Mouse (Mus musculus) A20 (cell line): ENCODE measurements around the gene Kcnq4.

Experiments
- DNase-seq: peaks from one replicate; pipeline ENCODE4 v3.0.0-alpha.2; 2011; ENCODE audit warnings: low read depth, low spot score

Gene Kcnq4

DNA sequence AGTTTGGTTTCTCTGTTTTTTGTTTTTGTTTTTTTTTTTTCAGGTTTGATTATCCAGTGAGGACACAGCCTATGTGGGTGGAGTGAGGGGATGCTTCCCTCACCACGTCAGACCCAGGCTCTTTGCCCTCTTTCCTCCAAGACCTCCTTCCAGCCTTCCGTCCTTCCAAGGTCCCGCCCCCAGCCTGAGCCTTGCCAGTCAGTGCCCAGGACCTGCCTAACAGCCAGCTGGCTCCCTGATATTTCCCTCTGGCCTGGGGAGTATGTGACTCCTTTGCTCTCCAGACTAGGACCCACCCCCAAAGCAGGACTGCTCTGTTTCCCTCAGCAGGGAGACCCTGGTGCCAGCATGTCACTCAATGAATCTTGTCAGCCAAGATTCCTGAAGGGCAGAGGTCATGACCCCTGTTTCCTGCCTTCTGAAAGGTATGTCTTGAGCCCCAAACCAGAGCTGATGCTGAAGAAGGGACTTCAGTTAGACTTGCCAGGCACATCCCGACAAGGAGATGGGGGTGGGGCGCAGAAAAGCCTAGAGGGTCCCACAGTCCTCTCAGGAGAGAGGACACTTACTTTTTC, 22.8 kb downstream of the Kcnq4 start:
- no peak for DNase-seq

- DNase-seq, result no peak
These were observed 26.8 kb downstream of the Kcnq4 start for GRCm38 (mm10) chr4:120721574-120721973.

GRCm38 (mm10) chr4:120719152-120719551, 29.3 kb downstream of the Kcnq4 start:
- DNase-seq, result no peak

DNA sequence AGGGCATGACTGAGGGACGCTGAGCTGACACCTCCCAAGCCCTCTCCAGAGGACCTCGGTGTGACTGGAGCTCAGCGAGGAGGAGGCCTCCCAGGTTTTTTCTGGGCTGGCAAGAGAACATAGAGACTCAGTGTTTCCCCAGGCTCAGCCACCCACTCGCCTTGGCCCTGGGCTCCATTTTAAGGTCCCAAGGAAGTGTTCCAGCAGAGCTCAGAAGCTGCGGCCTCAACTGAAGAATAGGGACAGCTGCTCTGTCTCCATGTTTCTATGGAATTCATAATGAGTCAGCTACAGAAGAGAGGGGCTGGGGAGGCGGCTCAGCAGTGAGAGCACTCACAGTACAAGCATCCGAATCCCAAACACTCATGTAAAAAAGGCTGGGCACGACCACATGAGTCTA, 30.8 kb downstream of the Kcnq4 start:
- no peak for DNase-seq

DNA sequence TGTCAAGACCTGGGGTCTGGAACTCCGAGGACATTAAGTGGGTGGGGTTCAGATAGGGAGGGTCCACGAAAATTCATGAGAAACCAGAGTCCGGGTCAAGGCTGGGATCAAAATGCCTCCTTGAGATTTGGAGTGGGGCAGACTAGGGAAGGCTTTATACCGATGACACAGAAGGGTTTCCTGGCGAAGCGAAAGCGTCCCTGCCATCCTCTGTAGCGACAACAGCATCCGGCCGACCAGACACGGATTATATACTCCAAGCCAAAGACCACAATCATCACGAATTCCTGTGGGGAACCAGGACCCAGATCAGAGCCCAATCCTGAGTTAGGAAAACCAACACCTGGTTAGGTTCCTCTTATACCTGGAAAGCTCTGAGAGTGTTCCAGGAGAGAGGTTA, 31.6 kb downstream of the Kcnq4 start:
- DNase-seq, result no peak

DNA sequence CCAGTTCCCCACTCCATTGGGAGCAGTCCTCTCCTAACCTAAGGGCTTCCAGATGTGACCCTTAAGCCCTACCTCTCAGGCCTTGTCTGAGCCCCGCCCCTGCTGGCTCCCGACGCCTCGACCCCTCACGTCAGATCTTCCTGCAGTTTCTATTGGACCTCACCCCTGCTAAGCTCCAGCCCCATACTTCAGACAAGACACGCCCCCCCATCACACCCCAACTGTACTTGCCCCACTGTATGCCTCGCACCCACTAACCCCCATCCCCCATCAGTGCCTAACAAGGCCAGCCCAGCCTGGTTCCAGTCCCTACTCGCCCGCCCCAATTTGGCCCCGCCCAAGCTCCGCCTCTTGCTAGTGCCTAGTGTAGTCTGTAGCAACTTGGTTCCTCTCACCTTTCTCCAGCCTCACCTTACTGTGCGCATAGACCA, 32.3 kb downstream of the Kcnq4 start:
- peak; percentile 7 for DNase-seq

DNA sequence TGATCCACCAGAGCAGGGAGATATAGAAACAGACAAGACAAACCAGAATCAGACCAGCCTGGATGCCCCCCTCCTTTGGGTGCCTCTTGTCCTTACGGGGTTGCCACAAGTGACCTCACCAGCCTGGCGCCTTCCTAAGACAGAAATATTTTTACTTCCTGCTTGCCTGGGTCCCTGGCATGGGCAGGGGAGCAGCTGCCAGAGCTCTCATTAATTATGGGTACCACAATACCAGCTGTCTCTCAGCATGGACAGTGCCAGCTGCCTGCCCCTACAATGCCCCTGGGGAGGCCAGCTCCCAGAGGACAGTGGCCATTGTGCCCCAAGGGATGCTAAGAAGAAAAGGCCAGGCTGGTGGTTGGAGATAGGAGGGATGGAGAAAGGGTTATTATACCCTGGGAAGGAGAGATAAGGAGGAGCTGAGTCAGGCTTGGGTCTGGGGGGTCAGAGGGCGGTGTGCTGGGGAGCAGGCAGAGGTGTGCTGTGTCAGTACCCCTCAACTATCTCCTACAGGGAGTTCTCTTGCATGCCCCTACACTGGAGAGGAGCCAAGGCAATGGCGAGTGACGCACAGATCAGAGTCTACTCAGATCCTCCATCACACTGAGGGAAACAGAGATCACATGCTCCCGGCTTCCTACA, 34.4 kb downstream of the Kcnq4 start:
- no peak for DNase-seq

- DNase-seq, result no peak
These were observed 35.4 kb downstream of the Kcnq4 start for GRCm38 (mm10) chr4:120713021-120713420.

DNA sequence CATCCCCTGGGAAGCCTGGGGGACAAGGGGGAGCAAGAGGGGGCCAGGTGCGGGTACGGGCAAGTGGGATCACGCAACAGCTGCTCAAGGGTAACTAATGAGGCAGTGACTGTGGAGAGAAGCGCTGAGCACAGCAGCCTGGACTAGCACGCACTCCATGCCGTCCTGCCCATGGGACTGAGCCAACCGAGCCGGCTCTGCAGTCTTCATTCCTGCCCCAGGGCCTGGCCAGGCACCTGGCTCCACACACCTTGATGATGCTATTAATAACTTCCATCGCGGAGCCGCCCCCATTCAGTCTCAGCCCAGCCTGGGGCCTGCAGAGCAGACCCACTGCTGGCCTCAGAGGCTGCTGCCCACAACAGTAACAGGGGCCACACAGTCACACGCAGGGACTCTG, 36.2 kb downstream of the Kcnq4 start:
- DNase-seq, result no peak

DNA sequence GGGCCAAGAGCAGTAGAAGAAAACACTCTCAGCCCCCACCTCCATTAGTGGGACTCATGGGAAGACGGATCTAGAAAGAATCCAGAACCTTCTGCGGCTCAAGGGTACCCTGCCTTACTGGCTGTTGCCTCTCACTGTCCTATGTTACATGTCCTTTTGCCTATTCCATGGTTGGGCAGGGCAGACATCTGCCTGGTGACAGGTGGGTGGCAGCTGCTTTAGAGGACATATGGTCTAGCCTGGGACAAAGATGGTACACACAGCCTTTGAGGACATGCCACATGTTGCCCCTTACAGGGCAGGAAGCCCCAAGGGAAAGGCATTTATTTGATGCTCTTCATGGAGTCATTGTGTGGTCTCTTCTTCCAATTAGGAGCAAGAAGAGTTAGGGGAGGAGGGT, 45.9 kb downstream of the Kcnq4 start:
- DNase-seq, result no peak

GRCm38 (mm10) chr4:120702056-120702455, 46.4 kb downstream of the Kcnq4 start:
- no peak for DNase-seq

GRCm38 (mm10) chr4:120701180-120701579, 47.2 kb downstream of the Kcnq4 start:
- no peak for DNase-seq

DNA sequence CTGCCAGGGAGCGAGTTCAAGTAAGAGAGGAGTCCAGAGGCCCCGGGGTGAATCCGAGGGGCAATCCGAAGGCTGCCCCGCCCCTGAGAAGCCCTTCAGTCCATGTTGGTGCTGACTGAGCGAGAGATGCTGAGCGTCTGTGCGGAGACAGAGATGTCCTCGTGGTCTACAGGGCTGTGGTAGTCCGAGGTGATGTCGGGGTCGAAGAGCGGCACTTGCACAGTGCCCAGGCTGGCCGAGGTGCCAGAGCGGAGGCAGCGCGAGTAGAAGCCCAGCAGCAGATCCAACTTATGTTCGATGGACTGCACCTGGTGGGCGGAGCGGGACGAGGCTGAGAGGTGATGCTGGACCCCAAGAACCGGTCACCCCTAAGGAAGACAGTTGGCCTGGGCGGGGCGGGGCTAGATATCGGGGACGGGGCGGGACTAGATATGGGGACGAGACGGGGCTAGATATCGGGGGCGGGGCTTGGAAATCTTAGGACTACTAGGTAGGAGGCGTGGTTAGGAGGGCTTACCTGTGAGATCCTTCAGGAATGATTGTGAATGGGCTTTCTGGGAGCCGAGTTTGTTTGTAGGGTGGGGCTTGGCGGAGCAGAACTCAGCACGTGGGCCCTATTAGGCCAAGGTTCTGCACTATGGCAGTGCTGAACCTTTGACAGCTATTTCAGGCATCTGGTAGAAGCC, 50.5 kb downstream of the Kcnq4 start:
- DNase-seq, result no peak

DNA sequence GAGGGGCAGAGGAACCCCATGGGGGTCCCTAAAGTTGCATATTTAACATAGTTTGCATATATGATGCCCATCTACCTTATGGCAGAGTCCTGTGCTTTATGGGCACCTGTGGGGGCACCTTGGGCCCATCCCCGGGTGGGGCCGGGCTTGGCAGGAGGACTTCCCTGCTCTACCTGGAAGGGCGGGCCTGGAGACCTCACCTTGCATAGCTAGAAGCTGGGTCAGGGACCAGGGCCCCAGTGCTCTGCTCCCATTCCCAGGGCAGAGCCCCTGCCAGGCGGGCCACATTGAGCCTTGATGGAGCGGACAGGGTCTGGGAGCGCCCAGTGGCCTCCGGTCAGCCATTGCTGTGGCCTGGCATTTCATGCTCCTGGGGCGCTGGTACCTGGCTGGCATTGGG, 51.1 kb downstream of the Kcnq4 start:
- no peak for DNase-seq

DNA sequence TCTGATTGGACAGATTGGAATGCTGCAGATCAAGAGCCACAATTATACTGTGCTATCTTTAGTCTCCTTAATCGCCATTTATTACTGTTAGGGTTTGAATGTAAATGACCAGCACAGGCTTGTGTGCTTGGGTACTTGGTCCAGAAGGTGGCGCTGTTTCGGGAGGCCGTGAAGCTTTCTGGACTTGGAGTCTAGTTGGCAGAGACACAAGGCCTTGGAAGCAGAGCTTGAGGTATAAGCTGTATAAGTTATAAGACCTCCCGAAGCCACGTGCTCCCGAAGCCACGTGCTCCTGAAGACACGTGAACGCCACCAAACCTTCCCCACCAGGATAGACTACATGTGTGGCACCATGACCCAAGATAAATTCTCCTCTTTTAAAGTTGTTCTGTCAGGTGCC, 55.7 kb downstream of the Kcnq4 start:
- DNase-seq, result peak; percentile 51

GRCm38 (mm10) chr4:120689317-120689716, 59.1 kb downstream of the Kcnq4 start:
- no peak for DNase-seq

DNA sequence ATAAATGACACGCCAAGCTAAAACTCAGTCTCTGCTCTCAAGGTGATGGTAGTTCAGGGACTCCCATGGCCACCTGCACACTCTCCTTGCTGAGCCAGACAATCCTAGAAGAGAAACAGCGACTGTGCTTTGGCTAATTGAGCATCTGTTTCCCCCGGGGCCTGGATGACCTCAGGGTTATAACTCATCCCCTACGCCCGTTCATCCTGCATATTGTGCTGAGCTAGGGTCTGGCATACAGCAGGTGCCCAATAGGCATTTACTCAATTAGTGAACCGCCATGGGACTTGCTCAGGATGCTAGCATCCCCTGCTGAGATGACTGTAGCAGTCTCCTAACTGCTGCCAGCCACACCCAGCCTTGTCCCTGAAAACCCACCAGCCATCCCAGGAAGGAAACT, 61.1 kb downstream of the Kcnq4 start:
- DNase-seq, result no peak

- DNase-seq, result no peak
These were observed 65.0 kb downstream of the Kcnq4 start for GRCm38 (mm10) chr4:120683278-120683997.

- DNase-seq, result peak; percentile 64
These were observed 66.2 kb downstream of the Kcnq4 start for GRCm38 (mm10) chr4:120682168-120682567.

DNA sequence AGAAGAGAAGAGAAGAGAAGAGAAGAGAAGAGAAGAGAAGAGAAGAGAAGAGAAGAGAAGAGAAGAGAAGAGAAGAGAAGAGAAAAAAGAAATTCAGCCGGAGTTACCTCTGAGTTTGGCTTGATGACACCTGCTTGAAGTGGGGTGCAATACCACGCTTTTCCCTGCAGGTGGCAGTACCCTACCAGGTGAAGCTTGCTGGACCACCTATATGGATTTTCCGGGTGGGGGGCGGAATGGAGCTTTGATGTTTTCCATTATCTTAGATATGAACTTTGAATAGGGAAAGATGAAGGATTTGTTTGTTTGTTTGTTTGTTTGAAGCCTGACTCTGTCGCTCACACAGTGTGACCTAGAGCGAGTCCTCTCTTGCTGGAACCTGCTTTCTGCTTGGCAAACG, 67.5 kb downstream of the Kcnq4 start:
- peak; percentile 49 for DNase-seq

DNA sequence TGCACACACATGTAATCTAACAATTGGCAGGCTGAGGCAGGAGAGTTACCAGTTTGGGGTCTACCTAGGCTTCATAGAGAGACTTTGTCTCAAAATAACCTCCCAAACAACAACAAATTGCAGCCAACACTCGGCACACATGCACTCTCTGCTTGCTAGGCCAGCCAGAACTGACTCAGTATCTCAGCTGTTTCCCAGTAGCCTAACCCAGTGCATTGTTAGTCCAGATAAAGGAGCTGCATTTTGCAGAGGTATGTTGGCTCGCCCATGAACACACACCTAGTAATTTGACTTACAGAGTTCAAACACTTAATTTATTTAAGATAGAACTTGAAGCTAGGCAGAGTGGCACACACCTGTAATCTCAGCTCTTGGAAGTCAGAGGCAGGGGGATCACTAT, 72.8 kb downstream of the Kcnq4 start:
- no peak for DNase-seq

GRCm38 (mm10) chr4:120674775-120675451, 73.5 kb downstream of the Kcnq4 start:
- no peak for DNase-seq
